Mouse (Mus musculus) large intestine, adult 2 months (tissue): ENCODE results near the gene Jsrp1. TPM values are rescaled to one million over a fixed set of nuclear protein-coding genes. Genes with fewer than 3 reads are reported as not detected.

Experiments
- DNase-seq: peaks from one replicate; pipeline ENCODE4 v3.0.0-alpha.2; 2012; ENCODE audit warnings: low read depth, low spot score
- WGBS: fragments of 180-500 bp; shearing (Covaris S2); methylation state at CpG from one replicate; pipeline ENCODE4 v1.1.7; 2018; 5-methylcytosine and 5-hydroxymethylcytosine counted together
- polyA plus RNA-seq: library from polyadenylated mRNA; depleted of rRNA; stranded (reverse); fragments of >200 nt; gene quantifications from 2 replicates; pipeline ENCODE4 v1.2.3, GENCODE M21; 2012

The Jsrp1 gene
- polyA plus RNA-seq, 1 experiment, result not detected

DNA sequence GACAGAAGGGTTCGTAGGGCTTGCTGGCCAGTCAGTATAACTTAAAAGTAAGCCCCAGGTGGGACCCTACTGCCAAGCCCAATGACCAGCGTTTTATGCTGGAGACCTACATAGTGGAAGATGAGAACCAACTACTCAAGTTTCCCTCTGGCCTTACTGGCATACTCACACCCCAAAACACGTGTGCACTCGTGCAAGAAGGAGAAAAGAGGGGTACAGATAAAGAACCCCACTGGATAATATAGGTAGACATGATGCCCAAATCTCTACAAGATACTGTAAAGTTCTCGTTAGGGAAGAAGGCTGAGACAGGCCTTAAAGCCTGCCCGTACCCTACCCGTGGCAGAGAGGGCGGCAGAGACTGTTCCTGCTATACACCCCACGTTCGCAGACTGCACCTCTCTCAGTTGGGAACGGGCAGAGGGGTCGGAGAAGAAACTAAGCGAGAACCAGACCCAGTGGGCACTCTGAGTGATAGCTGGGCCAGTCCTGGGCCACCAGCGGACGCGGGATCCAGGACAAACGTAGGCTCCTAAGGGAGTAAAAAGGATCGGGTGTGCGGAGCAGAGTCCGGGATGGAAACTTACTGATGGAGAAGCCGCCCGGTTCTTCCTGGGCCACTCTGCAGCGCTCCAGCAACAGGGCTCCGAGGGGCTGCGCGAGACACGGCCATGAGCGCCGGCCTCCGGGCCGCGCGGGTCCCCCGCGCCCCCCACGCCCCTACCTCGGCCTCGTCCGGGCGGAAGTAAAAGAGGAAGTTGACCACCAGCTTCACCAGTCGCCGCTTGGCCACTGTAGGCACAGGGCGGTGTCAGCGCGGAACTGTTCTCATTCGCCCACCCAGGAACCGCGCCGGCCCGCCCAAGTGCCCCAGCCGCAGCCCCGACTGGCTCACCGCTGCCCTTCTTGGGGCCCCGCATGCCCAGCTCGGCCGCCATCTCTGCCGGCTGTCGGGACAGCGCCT is 15.8 kb downstream of the Jsrp1 start:
- no peak for DNase-seq
- WGBS, result 1% methylated on average over 55 of the region's 59 CpGs

DNA sequence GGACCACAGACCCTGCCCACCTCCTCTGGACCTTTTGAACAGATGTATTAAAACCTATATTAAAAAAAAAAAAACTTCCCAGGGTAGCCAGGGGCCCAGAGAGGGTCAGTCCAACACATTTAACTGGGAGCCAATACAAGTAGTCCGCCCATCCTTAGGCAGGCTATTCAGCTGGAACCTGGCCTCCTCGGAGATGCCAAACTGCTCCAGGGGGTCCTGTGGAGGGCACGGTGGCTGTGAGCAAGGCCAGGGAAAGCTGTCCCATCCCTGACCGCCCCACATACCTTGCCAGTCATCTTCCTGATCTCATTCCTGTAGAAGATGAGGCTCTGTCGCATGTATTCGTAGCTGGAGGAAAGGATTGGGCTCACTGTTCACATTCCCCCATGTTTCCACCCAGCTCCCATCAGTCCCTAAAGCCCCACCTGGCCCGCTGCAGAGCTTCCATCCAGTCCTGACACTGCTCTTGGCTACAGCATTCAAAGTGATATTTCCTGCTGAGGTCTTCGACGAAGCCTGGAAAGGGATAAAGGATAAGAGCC is 16.9 kb downstream of the Jsrp1 start:
- WGBS, result 78% methylated on average over 9 of the region's 9 CpGs
- DNase-seq, result no peak

DNA sequence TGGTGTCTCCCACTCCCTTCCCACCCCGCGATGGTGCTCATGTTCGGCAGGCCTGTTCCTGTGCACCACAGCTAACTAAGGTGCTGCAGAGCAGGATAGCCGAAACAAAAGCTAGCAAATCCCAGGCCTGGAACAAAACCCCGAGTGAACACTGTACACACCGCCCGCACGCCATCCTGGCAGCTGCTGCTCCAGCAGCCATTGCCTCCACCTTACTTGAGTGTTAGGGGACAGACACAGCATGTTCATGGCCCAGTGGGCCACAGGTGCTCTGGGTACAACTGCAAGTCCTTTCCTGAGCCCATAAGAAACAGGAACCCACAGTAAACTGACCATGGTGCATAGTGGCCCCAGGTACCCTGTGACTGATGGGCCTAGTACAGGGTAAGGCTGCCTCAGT is 18.5 kb downstream of the Jsrp1 start:
- WGBS, result 90% methylated on average over 8 of the region's 8 CpGs
- DNase-seq, result no peak

DNA sequence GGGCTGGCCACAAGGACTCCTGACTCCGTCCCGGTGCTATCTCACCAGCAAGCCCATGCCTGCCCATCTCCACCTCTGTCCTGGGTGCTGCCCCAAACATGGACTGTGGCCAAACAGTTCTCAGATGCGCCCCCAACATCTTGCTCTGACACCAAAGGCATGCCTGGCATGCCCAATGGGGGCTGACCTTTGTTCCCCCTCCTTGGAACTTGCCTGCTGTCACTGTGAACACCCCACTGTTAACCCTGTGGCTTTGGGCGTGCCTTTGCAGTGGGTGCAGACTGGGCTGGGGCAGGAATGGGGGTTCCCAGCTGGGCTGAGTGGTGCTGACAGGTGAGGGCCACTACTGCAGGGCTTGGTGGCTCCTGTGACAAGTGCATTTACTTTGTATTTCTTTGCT is 19.5 kb downstream of the Jsrp1 start:
- no peak for DNase-seq
- WGBS, result 75% methylated on average over 4 of the region's 4 CpGs

DNA sequence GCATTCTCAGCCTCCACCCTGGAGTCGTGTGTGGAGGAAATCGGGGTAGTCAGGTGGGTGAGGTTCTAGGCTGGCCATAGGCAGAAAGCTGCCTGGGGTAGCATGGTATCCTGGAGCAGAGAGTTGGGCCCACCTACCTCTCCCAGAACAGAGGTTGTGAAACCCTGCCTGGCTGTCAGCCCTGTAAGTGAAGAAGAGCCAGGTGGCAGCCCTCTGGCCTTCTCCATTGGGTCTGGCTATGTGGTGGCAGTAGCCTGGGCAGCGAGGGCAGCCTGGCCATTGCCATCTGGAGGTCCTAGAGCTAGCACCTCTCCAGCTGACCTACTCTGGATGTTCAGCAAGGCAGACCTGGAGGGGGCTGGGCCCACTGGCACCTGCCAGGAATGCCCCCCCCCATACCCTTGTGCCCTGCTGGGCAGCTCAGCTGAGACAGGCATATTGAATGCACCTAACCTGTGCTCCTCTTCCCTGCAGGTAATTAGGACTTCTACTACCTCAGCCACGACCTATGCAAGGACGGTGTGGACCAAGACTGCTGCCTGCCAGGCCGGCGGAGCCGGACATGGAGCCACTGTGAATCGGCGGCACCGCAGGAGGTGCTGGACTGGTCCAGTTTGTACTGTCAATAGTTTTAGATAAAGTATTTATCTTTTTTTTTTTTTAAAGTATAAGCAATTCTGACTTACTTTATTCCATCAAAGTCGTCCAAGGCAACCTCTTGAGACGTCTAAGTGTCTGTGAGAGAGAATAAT is 20.1 kb downstream of the Jsrp1 start:
- WGBS, result 88% methylated on average over 13 of the region's 13 CpGs
- DNase-seq, result no peak

DNA sequence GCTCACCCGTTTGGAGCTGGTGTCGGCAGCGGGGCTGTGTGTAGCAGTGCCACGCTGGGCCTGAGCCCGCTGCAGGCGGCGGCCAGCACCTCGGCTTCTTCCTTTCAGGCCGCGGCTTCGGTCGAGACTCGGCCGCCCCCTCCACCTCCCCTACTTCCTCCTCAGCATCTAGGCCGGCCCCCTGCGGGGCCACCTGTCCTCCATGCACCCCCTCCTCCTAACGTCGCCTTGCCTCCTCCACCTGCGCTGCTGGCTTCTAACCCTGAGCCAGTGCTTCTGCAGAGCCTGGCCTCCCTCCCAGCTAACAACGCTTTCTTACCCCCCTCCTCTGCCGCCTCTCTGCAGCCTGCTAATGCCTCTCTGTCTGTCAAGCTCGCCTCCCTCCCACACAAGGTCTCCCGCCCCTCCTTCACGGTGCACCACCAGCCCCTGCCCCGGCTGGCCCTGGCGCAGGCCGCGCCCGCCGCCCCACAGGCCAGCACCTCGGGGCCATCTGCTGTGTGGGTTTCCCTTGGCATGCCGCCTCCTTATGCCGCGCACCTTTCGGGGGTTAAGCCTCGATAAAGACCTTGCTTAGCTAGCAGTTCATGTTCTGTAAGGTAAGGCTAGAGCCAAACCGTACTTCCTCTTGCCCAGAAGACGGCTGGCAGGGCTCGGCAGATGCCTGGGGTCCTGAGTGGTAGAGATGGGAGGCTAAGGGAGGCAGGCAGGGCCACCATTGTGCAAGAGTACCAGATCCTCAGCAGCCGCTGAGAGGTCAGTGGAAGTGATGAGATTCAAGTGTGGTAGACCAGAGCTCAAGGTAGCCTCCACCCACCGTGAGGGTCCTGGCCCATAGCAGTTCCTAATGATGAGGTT is 20.9 kb downstream of the Jsrp1 start:
- WGBS, result 74% methylated on average over 41 of the region's 41 CpGs
- no peak for DNase-seq

DNA sequence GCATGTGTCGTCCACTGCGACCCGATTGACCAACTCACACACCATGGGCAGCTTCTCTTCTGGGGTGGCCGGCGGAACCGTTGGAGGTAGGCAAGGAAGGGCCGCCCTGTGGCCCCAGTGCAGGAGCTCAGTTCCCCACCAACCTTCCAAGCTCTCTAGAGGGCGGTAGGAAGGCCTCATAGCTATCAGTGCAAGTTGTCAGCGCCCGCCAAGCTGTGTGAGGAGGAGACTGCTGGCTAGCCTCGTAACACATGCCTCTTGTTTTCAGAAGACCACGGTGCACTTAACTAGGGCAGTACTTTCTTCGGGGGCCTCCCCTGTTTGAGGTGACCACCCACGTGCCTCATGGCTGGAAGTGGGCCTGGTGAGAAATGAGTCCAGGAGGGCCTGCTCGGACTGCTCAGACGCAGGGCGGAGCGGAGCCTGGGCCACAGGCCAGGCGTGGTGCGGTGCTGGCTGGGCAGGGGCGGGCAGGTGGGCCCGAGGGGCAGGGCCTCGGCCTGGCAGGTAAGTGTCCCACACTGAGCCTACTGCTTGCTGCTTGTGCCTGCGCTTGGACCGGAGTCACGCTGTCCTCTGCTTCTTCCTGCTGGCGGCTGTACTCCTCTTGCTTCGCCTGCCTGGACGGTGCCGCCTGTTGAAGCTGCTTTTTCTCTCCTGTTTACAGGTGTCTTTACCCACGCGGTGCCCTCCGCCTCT is 21.7 kb downstream of the Jsrp1 start:
- 82% methylated on average over 33 of the region's 33 CpGs for WGBS

DNA sequence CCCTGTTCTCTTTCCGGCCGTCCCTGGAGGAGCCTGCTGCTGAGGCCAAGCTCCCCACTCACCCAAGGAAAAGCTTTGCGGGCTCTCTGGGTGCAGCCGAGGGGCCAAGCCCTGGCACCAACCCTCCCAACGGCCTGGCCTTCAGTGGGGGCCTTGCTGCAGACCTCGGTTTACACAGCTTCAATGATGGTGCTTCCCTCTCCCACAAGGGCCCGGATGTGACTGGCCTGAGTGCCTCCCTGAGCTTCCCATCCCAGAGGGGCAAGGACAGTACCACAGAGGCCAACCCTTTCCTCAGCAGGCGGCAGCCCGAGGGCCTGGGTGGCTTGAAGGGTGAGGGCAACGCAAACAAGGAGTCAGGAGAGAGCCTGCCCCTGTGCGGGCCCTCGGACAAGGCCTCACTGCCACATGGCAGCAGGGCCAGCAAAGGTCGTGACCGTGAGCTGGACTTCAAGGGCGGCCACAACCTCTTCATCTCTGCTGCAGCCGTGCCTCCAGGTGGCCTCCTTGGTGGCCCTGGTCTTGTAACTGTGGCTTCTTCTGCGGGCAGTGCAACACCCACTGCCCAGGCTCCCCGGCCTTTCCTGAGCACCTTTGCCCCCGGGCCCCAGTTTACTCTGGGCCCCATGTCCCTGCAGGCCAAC is 22.4 kb downstream of the Jsrp1 start:
- no peak for DNase-seq

More for the DNA sequence above, 21.7 kb downstream of the Jsrp1 start:
- DNase-seq, result no peak

DNA sequence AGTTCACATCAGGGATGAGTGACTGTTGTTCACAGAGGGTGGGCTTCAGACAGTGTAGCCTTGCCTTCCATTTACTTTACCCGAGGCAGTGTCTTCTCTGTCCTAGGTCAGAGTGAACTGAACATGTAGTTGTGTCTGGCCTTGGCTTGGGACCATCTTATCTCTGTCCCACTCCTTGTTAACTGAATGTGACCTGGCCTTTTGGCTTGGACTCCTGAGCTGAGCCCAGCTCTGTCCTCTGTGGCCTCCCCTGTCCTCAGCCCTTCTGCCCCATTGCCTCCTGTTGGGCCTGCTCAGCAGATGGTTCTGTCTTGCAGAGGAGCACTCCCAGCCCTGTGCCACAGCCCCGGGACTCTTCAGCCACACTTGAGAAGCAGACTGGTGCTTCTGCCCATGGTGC is 25.8 kb downstream of the Jsrp1 start:
- DNase-seq, result no peak
- WGBS, result 82% methylated on average over 2 of the region's 2 CpGs

More for the DNA sequence above, 22.4 kb downstream of the Jsrp1 start:
- 87% methylated on average over 19 of the region's 19 CpGs for WGBS

DNA sequence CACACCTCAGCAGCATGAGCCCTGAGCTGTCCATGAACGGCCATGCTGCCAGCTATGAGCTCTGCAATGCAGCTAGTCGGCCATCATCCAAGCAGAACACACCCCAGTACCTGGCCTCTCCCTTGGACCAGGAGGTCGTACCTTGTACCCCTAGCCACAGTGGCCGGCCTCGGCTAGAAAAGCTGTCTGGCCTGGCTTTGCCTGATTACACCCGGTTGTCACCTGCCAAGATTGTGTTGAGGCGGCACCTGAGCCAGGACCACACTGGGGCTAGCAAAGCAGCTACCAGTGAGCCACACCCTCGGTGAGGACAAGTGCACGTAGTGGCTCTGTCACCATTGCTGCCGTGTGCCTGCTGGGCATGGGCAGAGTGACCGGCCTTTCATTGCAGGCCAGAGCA is 27.3 kb downstream of the Jsrp1 start:
- 89% methylated on average over 11 of the region's 11 CpGs for WGBS
- no peak for DNase-seq

DNA sequence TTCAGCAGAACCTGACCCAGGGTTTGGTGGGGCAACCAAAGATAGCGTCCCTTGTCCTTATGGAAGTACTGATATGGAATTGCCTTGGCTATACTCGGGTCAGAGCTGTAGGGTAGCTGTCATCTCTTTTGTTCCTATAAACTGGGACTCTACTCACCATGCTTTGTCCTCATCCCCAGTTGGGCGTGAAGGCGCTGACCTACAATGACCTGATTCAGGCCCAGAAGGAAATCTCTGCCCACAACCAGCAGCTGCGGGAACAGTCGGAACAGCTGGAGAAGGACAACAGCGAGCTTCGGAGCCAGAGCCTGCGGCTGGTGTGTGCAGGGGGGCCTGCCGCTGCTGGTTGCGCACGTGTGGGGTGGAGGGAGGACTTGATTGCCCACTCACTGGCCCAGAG is 28.4 kb downstream of the Jsrp1 start:
- WGBS, result 90% methylated on average over 12 of the region's 12 CpGs
- no peak for DNase-seq

DNA sequence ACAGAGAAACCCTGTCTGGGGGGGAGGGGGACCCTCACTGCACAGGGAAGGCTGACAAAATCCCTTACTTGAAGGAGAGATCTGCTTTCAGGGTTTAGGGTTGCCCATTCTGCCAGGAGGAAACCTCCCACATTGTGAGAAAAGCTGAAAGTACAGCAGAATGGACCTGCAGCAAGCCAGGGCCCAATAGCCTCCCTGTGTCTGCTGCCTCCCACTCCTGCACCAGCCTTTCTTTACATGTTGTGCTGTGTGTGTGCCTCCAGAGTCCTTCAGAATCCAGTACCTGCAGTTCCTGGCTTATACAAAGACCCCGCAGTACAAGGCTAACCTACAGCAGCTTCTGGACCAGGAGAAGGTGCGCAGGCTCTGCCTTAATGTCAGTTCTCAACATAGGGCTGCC is 29.0 kb downstream of the Jsrp1 start:
- no peak for DNase-seq
- 95% methylated on average over 2 of the region's 2 CpGs for WGBS

DNA sequence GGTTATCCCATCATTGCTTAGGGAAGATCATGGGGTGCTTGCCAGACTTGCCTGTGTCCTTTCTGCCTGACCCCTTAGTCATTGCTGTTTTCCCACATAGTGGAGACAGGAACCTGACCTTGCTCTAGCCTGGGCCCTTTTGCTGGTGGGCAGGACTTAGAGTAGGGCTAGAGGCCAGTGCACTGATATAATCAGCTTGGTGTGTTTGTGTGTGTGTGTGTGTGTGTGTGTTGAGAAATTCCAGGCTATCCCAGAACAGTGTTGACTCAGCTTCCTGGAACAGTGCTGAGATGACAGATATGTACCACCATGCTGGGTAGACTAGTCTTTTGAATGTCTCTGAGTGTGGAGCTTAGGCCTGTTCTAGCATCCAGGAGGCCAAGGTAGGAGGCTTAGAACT is 33.7 kb downstream of the Jsrp1 start:
- no peak for DNase-seq

DNA sequence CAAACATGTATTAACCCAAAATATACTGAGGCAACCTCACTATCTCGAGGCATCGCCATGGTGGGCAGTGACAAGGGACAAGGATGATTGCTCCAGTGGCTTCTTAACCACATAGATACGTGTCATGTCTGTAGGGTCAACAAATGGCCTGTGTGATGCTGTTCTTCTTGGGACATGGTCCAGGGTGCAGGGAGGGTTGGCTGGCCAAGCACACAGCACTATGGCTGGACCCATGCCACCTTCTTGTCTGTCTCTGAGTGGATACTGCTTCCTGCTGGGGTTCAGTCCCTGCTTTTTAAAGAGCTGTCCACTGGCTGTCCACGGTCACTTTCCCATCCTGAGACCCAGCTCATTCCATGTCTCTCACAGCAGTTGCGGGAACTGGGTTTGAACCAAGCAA is 36.2 kb downstream of the Jsrp1 start:
- 90% methylated on average over 5 of the region's 5 CpGs for WGBS

DNA sequence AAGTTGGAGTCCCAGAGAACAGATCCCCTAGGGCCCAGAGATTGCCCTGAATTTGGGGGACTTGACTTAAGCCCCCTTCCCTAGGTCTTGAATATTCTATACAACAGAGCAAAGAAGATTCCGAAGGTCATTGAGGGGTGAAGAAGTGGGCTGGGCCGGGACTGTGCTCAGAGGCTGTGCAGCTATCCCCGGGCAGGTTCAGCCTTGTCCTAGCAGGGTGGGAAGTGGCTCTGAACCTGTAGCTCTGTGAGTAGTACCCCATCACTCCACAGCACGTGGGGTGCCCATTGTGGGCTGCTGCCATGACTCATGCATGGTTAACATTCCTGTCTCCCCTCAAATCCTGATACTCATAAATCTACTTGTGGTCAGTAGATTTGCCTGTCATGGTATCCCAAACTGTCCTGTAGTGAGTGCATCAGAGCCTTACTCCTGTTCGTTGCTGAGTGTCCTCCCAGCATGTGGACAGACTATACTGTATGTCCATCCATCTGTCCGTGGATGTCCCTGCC is 36.9 kb downstream of the Jsrp1 start:
- DNase-seq, result no peak
- WGBS, result 82% methylated on average over 6 of the region's 6 CpGs

More for the DNA sequence above, 36.2 kb downstream of the Jsrp1 start:
- no peak for DNase-seq

DNA sequence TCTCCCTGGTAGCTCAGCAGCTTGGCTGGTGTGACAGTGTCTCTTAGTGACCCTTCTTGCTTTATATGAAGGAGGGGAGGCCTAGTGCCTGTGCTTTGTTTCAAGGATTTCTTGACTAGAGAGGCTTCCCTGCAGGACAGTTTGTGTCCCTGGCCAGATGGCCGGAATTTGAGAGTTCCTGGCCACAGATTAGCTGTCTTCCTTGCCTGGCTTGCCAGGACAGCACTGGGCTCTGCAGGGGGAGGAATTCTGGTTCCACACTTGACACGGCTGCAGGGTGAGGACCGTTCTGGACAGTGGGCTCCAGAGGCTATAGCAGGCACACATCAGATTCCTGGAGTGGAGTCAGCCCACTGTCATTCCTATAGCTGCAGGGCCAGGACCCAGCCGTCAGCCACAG is 37.6 kb downstream of the Jsrp1 start:
- no peak for DNase-seq
- 93% methylated on average over 4 of the region's 4 CpGs for WGBS

DNA sequence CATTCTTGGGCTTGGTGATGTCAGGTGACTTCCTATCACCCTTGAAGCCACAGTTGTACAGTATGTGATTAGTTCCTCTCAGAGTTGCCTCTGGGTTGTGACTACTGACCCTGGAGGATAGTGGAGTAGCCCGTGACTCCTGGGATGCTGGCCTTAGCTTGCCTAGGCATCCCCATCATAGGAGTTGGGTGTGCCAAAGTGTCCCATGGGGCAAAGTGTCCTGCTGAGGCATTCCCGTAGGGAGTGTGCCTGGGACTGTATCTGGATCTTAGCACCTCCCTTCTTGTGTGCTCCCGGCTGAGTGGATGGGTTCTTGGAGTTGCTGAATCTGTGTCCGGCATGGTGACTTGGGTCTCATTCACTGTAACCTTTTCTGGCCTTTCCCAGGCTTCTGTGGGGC is 38.3 kb downstream of the Jsrp1 start:
- DNase-seq, result no peak
- 90% methylated on average over 4 of the region's 4 CpGs for WGBS

DNA sequence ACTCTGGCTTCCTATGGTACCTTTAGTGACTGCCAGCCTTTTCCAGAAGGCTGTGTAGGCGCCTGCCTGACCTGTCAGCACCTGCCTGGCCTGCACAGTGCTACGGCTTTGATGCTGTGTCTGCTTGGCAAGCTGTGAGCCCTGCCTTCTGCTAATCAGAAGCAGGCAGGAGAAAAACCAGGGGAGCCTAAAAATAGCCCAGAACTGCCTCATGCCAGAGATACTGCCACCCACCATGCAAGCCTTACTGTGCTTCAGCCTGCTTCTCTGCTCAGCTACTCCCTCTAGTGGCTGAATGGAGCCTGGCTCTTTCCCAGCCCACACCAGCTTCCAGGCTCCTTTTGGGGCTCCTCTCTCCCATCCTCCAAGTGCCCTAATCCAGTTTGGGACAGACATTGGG is 38.7 kb downstream of the Jsrp1 start:
- 60% methylated on average over 2 of the region's 2 CpGs for WGBS
- no peak for DNase-seq
